Comparison of ENCODE assay signal across 16 mouse cellular contexts in the genomic region with DNA sequence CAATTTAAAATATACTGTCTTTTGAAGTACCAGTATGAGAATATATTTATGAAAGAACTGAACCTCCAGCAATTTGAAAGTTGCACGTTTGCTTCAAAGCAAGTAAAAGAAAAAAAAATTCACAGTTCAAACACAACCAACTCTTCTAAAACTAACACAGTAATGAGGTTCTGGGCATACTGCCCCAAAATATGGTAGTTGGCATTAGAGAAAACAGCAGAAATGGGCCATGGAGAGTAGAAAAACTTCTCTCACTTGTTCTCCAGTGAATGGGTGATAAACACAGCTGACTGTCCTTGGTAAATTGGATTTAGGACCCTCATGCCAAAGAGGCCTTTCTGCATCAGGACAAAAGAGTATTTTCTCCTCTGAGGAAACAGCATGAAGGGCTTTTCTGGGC.
"Had no signal": no experiment of that assay in that cellular context is flagged by ENCODE, and none has a peak within 500 bp of the region (broad histone marks: within the 10 kb centered on the region; RNA-seq: fewer than 3 reads in every experiment).

No protein-coding gene starts in this region.

- DNase-seq: kidney, postnatal 25 days; left cerebral cortex, postnatal 4 days; liver, postnatal 0 days; lung, postnatal 10 days; thymus, adult 2 months; thymus, postnatal 14 days; thymus, postnatal 4 days had no signal

- H3K9ac ChIP-seq: limb, embryonic 12.5 days; limb, embryonic 15.5 days; liver, embryonic 14.5 days; liver, postnatal 0 days; lung, embryonic 15.5 days; midbrain, embryonic 13.5 days had no signal

- ATAC-seq: liver, postnatal 0 days; midbrain, embryonic 13.5 days; midbrain, embryonic 16.5 days had no signal

- H3K9me3 ChIP-seq: limb, embryonic 12.5 days; limb, embryonic 15.5 days; lung, embryonic 15.5 days; midbrain, embryonic 13.5 days had no signal

- H3K36me3 ChIP-seq: limb, embryonic 15.5 days; lung, embryonic 15.5 days had no signal

- H3K27ac ChIP-seq: kidney, postnatal 0 days; limb, embryonic 12.5 days; limb, embryonic 15.5 days; liver, embryonic 14.5 days; lung, embryonic 15.5 days; macrophage; midbrain, embryonic 13.5 days had no signal

- H3K27me3 ChIP-seq: limb, embryonic 12.5 days; limb, embryonic 15.5 days; lung, embryonic 15.5 days; midbrain, embryonic 13.5 days had no signal

- H3K4me1 ChIP-seq: limb, embryonic 12.5 days; limb, embryonic 15.5 days; lung, embryonic 15.5 days had no signal

- H3K4me3 ChIP-seq: limb, embryonic 12.5 days; limb, embryonic 15.5 days; lung, embryonic 15.5 days; midbrain, embryonic 13.5 days had no signal

- H3K4me2 ChIP-seq: limb, embryonic 12.5 days; limb, embryonic 15.5 days; liver, embryonic 11.5 days; lung, embryonic 15.5 days; midbrain, embryonic 13.5 days had no signal
